Mouse (Mus musculus): ENCODE data around the gene Ftsj1.

GRCm38 (mm10) chrX:8205551-8205950 is 46.7 kb downstream of the Ftsj1 start:
- TF ChIP-seq CTCF (IDR thresholded peaks at IDR 0.05; ENCODE audit: extremely low read depth, insufficient read length, insufficient replicate concordance, low read depth, low read length) (no peak), POLR2A (IDR thresholded peaks at IDR 0.05; ENCODE audit: low read depth, low read length) (no peak)

Data from small intestine, adult 2 months (tissue).